Mouse (Mus musculus) E14TG2a.4 (cell line): ENCODE measurements around the gene Serinc5.

Experiments used
- H3K27me3 ChIP-seq: 2 replicates; pipeline ENCODE4 v1.6.1; 2014; ENCODE audit warnings: low read length, control low read depth; ENCODE audit not compliant: insufficient read depth
- H3K36me3 ChIP-seq: 2 replicates; pipeline ENCODE4 v1.6.1; 2014; ENCODE audit warnings: low read length, control low read depth; ENCODE audit not compliant: insufficient read depth
- H3K4me1 ChIP-seq: replicated peaks from 2 replicates; pipeline ENCODE4 v1.6.1; 2014; ENCODE audit warnings: low read depth, low read length, control low read depth
- H3K4me3 ChIP-seq: replicated peaks from 2 replicates; pipeline ENCODE4 v1.5.1; 2014; ENCODE audit warnings: mild to moderate bottlenecking, low read length
- H3K9me3 ChIP-seq: 2 replicates; pipeline ENCODE4 v1.6.1; 2014; ENCODE audit warnings: low read length, control low read depth
- CTCF ChIP-seq: conservative IDR thresholded peaks from 2 replicates; pipeline ENCODE4 v1.5.1; 2014; ENCODE audit warnings: low read length
- NANOG ChIP-seq: IDR thresholded peaks from 2 replicates; pipeline ENCODE4 v1.6.1; 2014; ENCODE audit warnings: borderline replicate concordance, low read length, mixed read lengths
- POU5F1 ChIP-seq: IDR thresholded peaks from 2 replicates; pipeline ENCODE4 v1.6.1; 2014; ENCODE audit warnings: low read length, borderline replicate concordance

Gene Serinc5

DNA sequence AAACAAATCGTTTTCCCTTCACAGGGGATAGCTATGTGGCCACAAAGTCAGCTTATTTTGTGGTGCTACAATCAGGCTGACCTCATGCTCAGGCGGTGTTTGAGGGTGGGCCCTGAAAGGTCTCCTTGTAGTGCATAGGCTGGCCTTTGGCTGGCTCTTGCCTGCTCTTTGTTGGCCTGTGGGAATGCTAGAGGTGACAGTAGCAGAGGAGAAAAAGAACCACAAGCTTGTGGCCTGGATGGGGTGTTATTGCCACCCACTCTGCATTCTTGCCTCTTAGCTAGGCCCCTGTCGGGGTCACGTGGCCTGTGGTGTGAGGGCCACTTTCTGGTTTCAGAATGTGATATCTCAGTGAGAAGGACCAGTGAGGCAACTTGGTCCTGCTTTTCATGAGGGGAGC lies 54.1 kb downstream of the Serinc5 start:
- Histone ChIP-seq H3K27me3 (no peaks in the 10 kb centered on the region), H3K4me3 (no peak overlapping the region), H3K36me3 (peaks cover 12% of the 10 kb centered on the region), H3K9me3 (no peaks in the 10 kb centered on the region), H3K4me1 (no peaks in the 10 kb centered on the region)
- TF ChIP-seq POU5F1 (no peak), NANOG (no peak), CTCF (no peak)

DNA sequence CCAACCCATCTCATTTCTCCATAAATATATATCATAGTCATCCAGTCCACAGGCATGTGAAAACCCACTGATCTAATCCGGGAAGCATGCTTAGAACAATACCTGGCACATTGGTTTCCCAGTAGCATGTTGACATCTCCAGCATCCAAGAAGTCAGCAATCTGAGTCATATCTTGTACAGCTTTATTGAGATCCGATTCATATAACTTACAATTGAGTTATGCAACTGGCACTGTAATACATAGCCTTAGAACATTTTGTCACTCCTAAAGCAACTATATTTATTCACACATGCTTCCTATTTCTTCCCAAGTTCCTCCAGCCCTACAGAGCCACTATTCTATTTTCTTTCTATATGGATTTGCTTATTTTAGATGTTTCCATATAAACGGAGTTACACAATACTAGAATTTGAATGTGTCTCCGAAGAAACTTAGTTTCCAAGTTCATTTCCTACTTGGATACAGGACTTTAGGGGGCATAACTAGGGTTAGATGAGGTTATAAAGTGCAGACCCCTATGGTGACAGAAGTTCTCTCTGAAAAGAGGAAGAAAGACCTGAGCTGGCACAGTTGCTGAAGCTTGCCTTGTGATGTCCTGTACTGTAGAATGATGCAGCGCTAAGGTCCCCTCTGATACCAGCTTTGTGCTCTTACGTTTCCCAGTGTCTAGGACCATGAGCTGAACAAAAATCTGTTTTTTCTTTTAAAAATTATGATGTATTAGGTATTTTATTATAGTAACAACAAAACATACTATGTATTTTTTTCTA lies 57.5 kb downstream of the Serinc5 start:
- Histone ChIP-seq H3K27me3 (no peaks in the 10 kb centered on the region), H3K9me3 (no peaks in the 10 kb centered on the region), H3K36me3 (no peaks in the 10 kb centered on the region), H3K4me3 (no peak overlapping the region), H3K4me1 (no peaks in the 10 kb centered on the region)
- no peak for TF ChIP-seq NANOG
- no peak for TF ChIP-seq CTCF
- TF ChIP-seq POU5F1, result no peak

- H3K36me3 ChIP-seq, result no peaks in the 10 kb centered on the region
- H3K4me3 ChIP-seq, result no peak overlapping the region
- no peaks in the 10 kb centered on the region; the same call in 1 of the 2 replicates for H3K4me1 ChIP-seq
- H3K27me3 ChIP-seq, result no peaks in the 10 kb centered on the region
- no peaks in the 10 kb centered on the region for H3K9me3 ChIP-seq
- TF ChIP-seq CTCF (no peak), POU5F1 (no peak), NANOG (no peak)
Measured at GRCm38 (mm10) chr13:92671727-92672126, 60.8 kb downstream of the Serinc5 start.

- TF ChIP-seq CTCF (no peak), POU5F1 (no peak), NANOG (no peak)
- Histone ChIP-seq H3K4me1 (peaks cover 2% of the 10 kb centered on the region; the same call in 1 of the 2 replicates), H3K9me3 (no peaks in the 10 kb centered on the region), H3K36me3 (no peaks in the 10 kb centered on the region), H3K27me3 (no peaks in the 10 kb centered on the region), H3K4me3 (no peak overlapping the region)
Measured at GRCm38 (mm10) chr13:92674676-92675075, 63.8 kb downstream of the Serinc5 start.

GRCm38 (mm10) chr13:92675308-92675707 lies 64.4 kb downstream of the Serinc5 start:
- Histone ChIP-seq H3K36me3 (no peaks in the 10 kb centered on the region), H3K4me1 (peaks cover 4% of the 10 kb centered on the region; the same call in 1 of the 2 replicates), H3K27me3 (no peaks in the 10 kb centered on the region), H3K4me3 (no peak overlapping the region), H3K9me3 (no peaks in the 10 kb centered on the region)
- TF ChIP-seq NANOG (no peak), POU5F1 (no peak), CTCF (no peak)

GRCm38 (mm10) chr13:92675897-92676584 lies 65.2 kb downstream of the Serinc5 start:
- Histone ChIP-seq H3K4me1 (peaks cover 4% of the 10 kb centered on the region; the same call in 1 of the 2 replicates), H3K27me3 (no peaks in the 10 kb centered on the region), H3K4me3 (no peak overlapping the region), H3K9me3 (no peaks in the 10 kb centered on the region; the same call in 1 of the 2 replicates), H3K36me3 (no peaks in the 10 kb centered on the region)
- TF ChIP-seq NANOG (no peak), POU5F1 (no peak), CTCF (no peak)

DNA sequence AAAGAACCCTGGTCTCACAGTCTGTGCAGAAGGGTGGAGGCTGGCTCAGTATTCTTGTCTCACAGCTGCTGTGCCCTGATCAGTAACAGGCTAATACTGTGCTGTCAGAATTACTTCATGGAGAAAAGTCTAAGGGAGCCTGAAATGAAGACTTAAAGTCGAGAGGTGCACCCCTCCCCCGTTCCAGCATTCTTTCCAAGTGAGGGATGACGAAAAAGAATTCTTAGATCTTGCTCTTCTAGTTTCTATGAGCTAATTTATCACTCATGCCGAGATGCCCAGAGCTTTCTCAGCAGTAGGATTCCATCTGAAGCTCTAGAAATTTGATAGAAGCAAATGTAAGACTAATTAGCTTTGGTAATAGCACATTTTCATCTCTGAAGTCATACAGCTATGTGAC lies 66.8 kb downstream of the Serinc5 start:
- no peak for TF ChIP-seq POU5F1
- TF ChIP-seq NANOG, result no peak
- TF ChIP-seq CTCF, result no peak
- Histone ChIP-seq H3K36me3 (no peaks in the 10 kb centered on the region), H3K4me1 (peaks cover 4% of the 10 kb centered on the region; the same call in 1 of the 2 replicates), H3K27me3 (no peaks in the 10 kb centered on the region), H3K4me3 (no peak overlapping the region), H3K9me3 (peaks cover 13% of the 10 kb centered on the region)

- no peak overlapping the region for H3K4me3 ChIP-seq
- no peaks in the 10 kb centered on the region for H3K27me3 ChIP-seq
- H3K4me1 ChIP-seq, result peaks cover 4% of the 10 kb centered on the region; the same call in 1 of the 2 replicates
- peaks cover 19% of the 10 kb centered on the region for H3K9me3 ChIP-seq
- TF ChIP-seq NANOG (no peak), POU5F1 (no peak), CTCF (no peak)
- no peaks in the 10 kb centered on the region for H3K36me3 ChIP-seq
Measured at GRCm38 (mm10) chr13:92679661-92680060, 68.8 kb downstream of the Serinc5 start.
